Mouse (Mus musculus) forebrain, embryonic 15.5 days (tissue): ENCODE results near the gene Smim27. TPM values are rescaled to one million over a fixed set of nuclear protein-coding genes. Genes with fewer than 3 reads are reported as not detected.

ENCODE experiments used
- ATAC-seq: fragments of 200-750 bp; cut with Nextera tagmentation; replicated peaks from 2 replicates; pipeline ENCODE4 v1.8.0; 2017; ENCODE audit warnings: mild to moderate bottlenecking, moderate TSS enrichment, moderate library complexity
- H3K27ac ChIP-seq: fragments of 300-500 bp; sonication (generic); replicated peaks from 2 replicates; pipeline ENCODE4 v1.5.1; 2015; ENCODE audit warnings: mild to moderate bottlenecking, inconsistent platforms
- H3K27me3 ChIP-seq: fragments of 300-500 bp; sonication (generic); 2 replicates; pipeline ENCODE4 v1.6.1; 2015; ENCODE audit warnings: inconsistent platforms
- H3K36me3 ChIP-seq: fragments of 300-500 bp; sonication (generic); 2 replicates; pipeline ENCODE4 v1.6.1; 2015; ENCODE audit warnings: mild to moderate bottlenecking, inconsistent platforms
- H3K4me1 ChIP-seq: fragments of 300-500 bp; sonication (generic); 2 replicates; pipeline ENCODE4 v1.6.1; 2015; ENCODE audit warnings: inconsistent platforms
- H3K4me2 ChIP-seq: fragments of 300-500 bp; sonication (generic); replicated peaks from 2 replicates; pipeline ENCODE4 v1.6.1; 2015; ENCODE audit warnings: mild to moderate bottlenecking, inconsistent platforms
- H3K4me3 ChIP-seq: fragments of 300-500 bp; sonication (generic); 2 replicates; pipeline ENCODE4 v1.5.1; 2015; ENCODE audit warnings: mild to moderate bottlenecking, inconsistent platforms
- H3K9ac ChIP-seq: fragments of 300-500 bp; sonication (generic); replicated peaks from 2 replicates; pipeline ENCODE4 v1.6.1; 2015; ENCODE audit warnings: mild to moderate bottlenecking, inconsistent platforms
- H3K9me3 ChIP-seq: fragments of 300-500 bp; sonication (generic); 2 replicates; pipeline ENCODE4 v1.6.1; 2016; ENCODE audit warnings: inconsistent platforms
- WGBS: fragments of 180-500 bp; shearing (Covaris S2); methylation state at CpG from one replicate; pipeline ENCODE4 v1.1.7; 2015; ENCODE audit warnings: mixed read lengths; 5-methylcytosine and 5-hydroxymethylcytosine counted together
- polyA plus RNA-seq: library from polyadenylated mRNA; unstranded; fragments of >200 nt; fragmentation: Nextera tagmentation; extraction: Ambion mirVana; gene quantifications from 2 replicates; pipeline ENCODE4 v1.2.1, GENCODE M21; 2015

The Smim27 gene
- 16.9 and 17.9 TPM in 2 replicates for polyA plus RNA-seq

DNA sequence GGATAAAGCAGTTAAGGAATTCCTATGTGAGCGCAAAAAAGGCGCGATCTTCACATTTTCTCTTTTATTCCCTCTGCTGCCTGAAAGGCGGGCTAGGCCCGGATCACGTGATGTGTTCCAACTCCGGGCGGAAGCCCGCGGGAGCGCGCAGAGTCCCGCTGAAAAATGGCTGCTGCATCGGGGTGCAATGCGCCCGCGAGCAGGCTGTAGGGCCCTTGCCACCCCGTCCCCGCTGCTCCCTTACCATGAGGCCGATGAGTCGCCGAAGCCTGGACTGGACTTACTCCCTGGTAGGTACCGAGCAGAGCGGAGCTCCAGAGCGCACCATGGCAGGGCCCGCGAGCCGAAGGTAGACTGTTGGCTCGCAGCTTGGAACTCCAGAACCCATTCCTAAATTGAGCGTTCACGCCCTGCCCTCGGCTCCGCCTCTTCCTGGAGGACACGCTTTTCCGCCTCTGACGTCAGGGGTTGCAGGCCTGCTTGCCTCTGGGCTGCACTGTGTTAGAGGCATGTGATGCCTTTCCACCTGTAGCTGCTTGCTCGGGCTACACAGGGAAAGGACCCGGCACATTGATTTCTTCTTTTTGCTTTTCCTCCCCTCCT, at the start of gene Smim27, which contains the start of gene Topors:
TSS of gene Smim27 (plus strand) at position 150 of the 603 bp plus-strand sequence.
TSS of gene Topors (minus strand) at position 421 of the 603 bp plus-strand sequence.
- ATAC-seq = peak; percentile 96
- Histone ChIP-seq H3K4me3 (peak within 1 kb of the TSS; percentile 74), H3K4me1 (peaks cover 32% of the 10 kb centered on the region), H3K4me2 (peak within 1 kb of the TSS; percentile 82), H3K9ac (peak within 1 kb of the TSS; percentile 77), H3K36me3 (peaks cover 13% of the 10 kb centered on the region; the same call in 1 of the 2 replicates), H3K27me3 (no peaks in the 10 kb centered on the region), H3K9me3 (no peaks in the 10 kb centered on the region), H3K27ac (peak within 1 kb of the TSS; percentile 98)
- WGBS = under 1% methylated on average over 38 of the region's 38 CpGs

DNA sequence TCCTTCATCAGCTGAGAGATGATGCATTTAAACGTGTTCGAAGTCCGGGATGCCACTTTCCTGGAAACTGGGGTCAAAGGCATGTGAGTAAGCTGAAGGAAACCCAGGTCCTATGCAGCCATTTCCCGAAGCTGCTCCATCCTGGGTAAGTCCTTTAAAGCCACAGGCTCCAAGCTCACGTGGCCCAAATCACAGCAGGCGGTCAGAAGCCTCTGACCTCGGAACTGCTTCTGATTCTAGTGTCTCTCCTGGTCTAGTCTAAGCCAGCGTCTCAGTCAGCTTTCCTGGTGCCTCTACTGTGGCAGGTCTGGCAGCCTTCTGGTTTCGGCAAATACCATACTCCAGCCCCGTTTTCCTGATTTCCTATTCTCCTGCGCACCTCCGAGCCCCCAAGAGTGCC, 48.9 kb upstream of the Smim27 start:
- WGBS = 22% methylated on average over 12 of the region's 12 CpGs
- H3K27me3 ChIP-seq = no peaks in the 10 kb centered on the region
- no peaks in the 10 kb centered on the region for H3K36me3 ChIP-seq
- ATAC-seq = no peak; the same call in 1 of the 2 replicates
- H3K4me1 ChIP-seq = 0 out of 2 replicates have a peak, but pooled peaks cover 6% of the 10 kb centered on the region
- H3K4me2 ChIP-seq = peak overlapping the region; percentile 31
- no peaks in the 10 kb centered on the region for H3K9me3 ChIP-seq
- H3K9ac ChIP-seq = no peak overlapping the region; the same call in 1 of the 2 replicates
- H3K27ac ChIP-seq = no peak overlapping the region
- H3K4me3 ChIP-seq = peak overlapping the region; percentile 9; the same call in 1 of the 2 replicates

DNA sequence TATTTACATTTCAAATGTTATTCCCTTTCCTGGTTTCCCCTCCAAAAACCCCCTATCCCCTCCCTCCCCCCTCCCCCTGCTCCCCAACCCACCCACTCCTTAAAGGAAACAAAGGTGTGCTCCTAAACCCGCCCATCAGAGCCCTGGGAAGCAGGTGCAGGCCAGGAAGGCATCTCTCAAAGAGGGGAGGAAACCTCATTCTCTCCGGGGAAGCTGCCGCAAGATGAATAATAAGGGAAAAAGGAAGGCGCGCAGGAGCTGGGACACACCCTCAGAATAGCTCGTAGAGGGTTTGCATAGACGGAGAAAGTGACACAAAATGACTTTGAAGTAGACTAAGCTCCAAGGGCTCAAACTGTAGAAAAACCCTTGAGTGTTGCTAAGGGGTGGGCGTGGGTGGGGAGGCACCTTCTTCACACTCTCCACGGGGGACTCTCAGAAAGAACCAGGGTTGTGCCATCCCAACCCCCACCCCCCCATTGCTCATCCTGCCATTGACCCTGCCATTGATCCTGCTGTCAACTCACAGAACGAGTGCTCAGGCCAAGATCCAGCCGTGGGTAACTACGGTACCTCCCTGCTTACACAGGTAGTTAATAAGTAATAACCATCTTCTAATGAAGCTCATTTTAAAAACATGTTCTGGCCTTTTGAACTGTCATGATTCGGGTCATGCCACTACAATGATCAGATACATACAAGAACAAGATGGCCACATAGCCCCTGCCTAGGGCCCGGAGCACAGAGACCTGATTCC, 48.2 kb upstream of the Smim27 start:
- H3K4me2 ChIP-seq = peak overlapping the region; percentile 31; the same call in 1 of the 2 replicates
- 41% methylated on average over 14 of the region's 14 CpGs for WGBS
- no peaks in the 10 kb centered on the region for H3K9me3 ChIP-seq
- ATAC-seq = no peak; the same call in 1 of the 2 replicates
- no peak overlapping the region for H3K27ac ChIP-seq
- no peak overlapping the region for H3K9ac ChIP-seq
- H3K4me1 ChIP-seq = 0 out of 2 replicates have a peak, but pooled peaks cover 6% of the 10 kb centered on the region
- H3K36me3 ChIP-seq = no peaks in the 10 kb centered on the region
- no peak overlapping the region for H3K4me3 ChIP-seq
- H3K27me3 ChIP-seq = no peaks in the 10 kb centered on the region

DNA sequence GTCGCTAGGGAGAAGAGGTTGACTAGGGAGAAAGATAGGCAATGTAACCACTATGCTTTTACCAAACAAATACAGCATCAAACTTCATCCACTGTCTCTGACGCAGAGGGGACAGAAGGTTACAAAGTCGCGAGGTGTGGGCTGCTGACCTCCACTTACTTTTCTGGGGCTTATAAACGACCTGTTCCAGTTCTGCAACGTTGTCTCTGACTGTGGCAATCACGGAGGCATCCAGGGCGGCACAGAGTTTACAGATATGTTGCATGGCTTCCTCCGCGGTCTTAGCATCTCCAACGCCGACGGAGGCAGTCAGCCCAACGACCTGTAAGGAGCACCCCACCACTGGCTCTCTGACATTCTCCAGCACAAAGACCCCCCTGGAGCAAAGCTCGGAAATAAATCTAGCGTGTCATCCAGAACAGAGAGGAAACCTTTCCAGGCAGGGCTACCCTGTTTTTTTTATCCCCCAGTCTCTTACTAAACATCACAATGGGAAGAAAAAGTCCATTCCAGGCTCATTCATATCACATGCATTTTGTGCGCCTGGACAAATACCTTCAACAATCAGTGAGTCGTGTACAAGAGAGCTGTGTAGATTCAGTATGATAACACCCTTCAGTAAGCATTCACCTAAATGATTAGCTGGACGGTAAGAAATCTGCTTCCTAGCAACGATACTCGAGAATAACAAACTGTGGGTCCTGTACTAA, 47.3 kb upstream of the Smim27 start:
- no peak overlapping the region for H3K4me2 ChIP-seq
- no peak overlapping the region for H3K9ac ChIP-seq
- no peaks in the 10 kb centered on the region for H3K36me3 ChIP-seq
- no peaks in the 10 kb centered on the region for H3K27me3 ChIP-seq
- no peak overlapping the region for H3K4me3 ChIP-seq
- H3K4me1 ChIP-seq = 0 out of 2 replicates have a peak, but pooled peaks cover 6% of the 10 kb centered on the region
- H3K9me3 ChIP-seq = no peaks in the 10 kb centered on the region
- 53% methylated on average over 21 of the region's 21 CpGs for WGBS
- no peak overlapping the region for H3K27ac ChIP-seq
- no peak for ATAC-seq

DNA sequence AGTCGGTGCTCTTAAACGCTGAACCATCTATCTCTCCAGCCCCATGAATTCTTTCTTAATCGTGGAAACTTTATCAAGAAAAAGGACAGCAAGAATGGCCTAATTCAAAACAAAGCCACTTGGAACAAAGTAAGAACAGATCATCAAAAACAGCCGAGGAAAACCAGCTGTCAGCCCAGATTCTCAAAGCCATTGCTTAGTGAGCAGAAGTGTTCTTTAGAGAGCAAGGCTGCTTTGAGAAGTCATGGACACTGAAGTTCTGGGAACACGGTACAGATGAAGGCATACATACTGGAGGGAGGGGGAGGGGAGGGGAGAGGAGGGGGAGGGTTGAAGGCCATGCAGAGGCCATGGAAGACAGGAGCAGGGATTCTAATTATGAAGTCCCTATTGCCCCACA, 43.3 kb upstream of the Smim27 start:
- H3K9ac ChIP-seq = no peak overlapping the region
- no peak overlapping the region for H3K27ac ChIP-seq
- no peak overlapping the region for H3K4me3 ChIP-seq
- 73% methylated on average over 5 of the region's 5 CpGs for WGBS
- no peak overlapping the region for H3K4me2 ChIP-seq
- no peaks in the 10 kb centered on the region for H3K4me1 ChIP-seq
- no peaks in the 10 kb centered on the region for H3K9me3 ChIP-seq
- no peaks in the 10 kb centered on the region for H3K27me3 ChIP-seq
- H3K36me3 ChIP-seq = no peaks in the 10 kb centered on the region
- no peak for ATAC-seq

DNA sequence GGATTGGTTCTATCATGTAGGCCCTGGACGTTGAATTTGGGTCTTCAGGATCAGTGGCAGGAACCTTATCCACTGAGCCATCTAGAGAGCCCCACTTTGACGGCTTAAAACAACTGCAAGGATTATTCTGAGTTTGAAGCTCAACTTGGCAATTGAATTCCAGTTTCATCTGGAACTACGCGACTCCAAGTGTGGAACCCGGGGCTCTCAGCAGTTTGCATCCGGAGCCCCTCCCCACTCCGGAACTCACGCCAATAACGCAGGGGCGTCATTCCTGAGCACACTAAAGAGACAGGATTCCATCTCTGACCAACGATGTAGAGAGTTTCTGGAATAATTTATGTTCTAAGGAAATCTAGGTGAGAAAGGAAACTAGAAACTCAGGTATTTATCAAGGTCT, 42.2 kb upstream of the Smim27 start:
- Histone ChIP-seq H3K4me2 (no peak overlapping the region), H3K27me3 (no peaks in the 10 kb centered on the region), H3K9me3 (no peaks in the 10 kb centered on the region), H3K9ac (no peak overlapping the region), H3K36me3 (no peaks in the 10 kb centered on the region), H3K4me1 (no peaks in the 10 kb centered on the region), H3K27ac (no peak overlapping the region), H3K4me3 (no peak overlapping the region)
- ATAC-seq = no peak
- WGBS = 91% methylated on average over 11 of the region's 11 CpGs

DNA sequence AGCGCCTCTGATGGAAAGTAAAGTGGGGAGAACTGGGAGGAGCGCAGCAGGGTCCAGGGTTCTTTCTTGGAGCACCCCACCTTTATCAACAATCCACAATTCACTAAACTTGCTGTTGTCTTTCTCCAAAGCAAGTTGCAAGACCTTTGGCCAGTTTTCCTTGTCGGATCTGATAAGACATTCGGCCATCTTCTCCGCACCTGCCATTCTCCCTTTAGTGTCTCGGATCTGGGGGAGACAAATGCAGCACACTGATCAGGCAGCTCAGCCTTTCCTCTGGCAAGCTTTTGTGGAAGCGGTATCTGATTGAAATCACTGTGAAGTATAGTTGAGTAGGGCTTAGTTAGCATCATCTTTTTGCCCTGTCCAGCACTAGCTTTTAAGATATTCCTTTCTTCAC, 41.5 kb upstream of the Smim27 start:
- Histone ChIP-seq H3K4me3 (no peak overlapping the region), H3K27ac (no peak overlapping the region), H3K36me3 (no peaks in the 10 kb centered on the region), H3K4me1 (no peaks in the 10 kb centered on the region), H3K9me3 (no peaks in the 10 kb centered on the region), H3K4me2 (no peak overlapping the region), H3K9ac (no peak overlapping the region), H3K27me3 (no peaks in the 10 kb centered on the region)
- WGBS = 90% methylated on average over 7 of the region's 7 CpGs
- no peak for ATAC-seq

DNA sequence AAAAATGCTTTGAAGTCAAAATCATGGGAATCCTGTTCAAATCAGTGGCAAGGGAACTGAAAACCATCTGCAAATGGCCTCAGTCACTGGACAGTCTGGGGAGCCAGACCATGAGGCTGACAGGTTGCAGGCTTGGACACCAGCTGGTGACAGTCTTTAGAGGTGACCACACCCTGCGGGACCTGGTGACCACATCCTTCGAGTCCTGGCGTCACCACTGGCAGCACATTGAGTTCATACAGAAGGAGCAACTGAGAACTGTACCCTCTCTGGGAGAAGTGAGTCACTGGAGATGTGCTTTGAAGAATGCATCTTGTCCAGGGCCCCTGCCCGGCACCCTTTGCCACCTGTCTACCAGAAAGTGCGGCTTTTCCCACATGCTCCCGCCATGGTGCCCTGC, 39.7 kb upstream of the Smim27 start:
- Histone ChIP-seq H3K27ac (no peak overlapping the region), H3K9ac (no peak overlapping the region), H3K9me3 (no peaks in the 10 kb centered on the region), H3K4me1 (no peaks in the 10 kb centered on the region), H3K4me3 (no peak overlapping the region), H3K4me2 (no peak overlapping the region), H3K27me3 (no peaks in the 10 kb centered on the region), H3K36me3 (no peaks in the 10 kb centered on the region)
- 94% methylated on average over 6 of the region's 6 CpGs for WGBS
- ATAC-seq = no peak

DNA sequence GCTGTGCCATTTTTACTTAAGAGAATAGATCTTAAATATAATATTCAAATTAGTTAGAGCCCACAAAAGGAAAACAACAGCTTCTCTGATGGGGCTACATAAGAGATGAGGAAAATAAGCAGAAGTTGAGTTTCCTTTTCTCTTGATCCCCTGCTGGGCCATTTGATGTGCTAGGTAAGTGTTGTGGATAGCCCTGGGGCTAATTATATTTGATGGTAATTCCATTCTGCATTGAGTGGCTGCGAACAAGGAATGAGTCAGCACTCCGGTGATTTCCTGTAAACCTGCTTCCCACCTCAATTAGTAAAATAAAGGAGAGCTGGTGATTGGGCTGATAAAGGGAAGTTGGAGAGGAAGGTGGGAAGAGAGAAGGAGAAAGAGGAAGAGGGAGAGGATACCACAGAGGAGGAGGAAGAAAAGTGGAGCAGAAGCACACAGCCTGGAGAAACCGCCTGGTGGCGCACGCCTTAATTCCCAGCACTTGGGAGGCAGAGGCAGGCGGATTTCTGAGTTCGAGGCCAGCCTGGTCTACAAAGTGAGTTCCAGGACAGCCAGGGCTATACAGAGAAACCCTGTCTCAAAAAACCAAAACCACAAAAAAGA, 36.2 kb upstream of the Smim27 start:
- ATAC-seq = no peak
- 91% methylated on average over 7 of the region's 7 CpGs for WGBS
- Histone ChIP-seq H3K27me3 (no peaks in the 10 kb centered on the region), H3K27ac (no peak overlapping the region), H3K4me1 (no peaks in the 10 kb centered on the region), H3K4me3 (no peak overlapping the region), H3K9me3 (no peaks in the 10 kb centered on the region), H3K36me3 (no peaks in the 10 kb centered on the region), H3K9ac (no peak overlapping the region), H3K4me2 (no peak overlapping the region)

DNA sequence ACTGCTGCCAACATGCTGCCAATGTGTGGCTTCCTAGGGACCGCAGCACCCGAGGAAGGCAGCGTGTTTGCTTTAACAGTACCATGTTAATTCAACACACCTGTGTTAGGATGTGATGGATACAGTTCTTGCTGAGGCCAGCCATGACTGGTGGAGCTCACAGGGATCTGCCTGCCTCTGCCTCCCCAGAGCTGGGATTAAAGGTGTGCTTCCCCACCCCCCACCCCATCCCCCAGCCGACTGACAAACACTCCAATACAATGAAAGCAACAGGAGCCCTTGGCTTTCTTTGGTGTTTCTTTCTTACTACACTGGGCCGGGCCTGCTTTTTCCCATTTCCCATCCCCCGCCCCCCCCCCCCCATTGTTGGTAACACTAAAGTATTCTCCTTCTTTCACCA, 35.1 kb upstream of the Smim27 start:
- H3K4me3 ChIP-seq = no peak overlapping the region
- H3K4me2 ChIP-seq = no peak overlapping the region
- no peak overlapping the region for H3K27ac ChIP-seq
- peaks cover 7% of the 10 kb centered on the region for H3K4me1 ChIP-seq
- H3K27me3 ChIP-seq = no peaks in the 10 kb centered on the region
- WGBS = 84% methylated on average over 6 of the region's 6 CpGs
- H3K9me3 ChIP-seq = no peaks in the 10 kb centered on the region
- no peaks in the 10 kb centered on the region for H3K36me3 ChIP-seq
- H3K9ac ChIP-seq = no peak overlapping the region
- ATAC-seq = no peak

DNA sequence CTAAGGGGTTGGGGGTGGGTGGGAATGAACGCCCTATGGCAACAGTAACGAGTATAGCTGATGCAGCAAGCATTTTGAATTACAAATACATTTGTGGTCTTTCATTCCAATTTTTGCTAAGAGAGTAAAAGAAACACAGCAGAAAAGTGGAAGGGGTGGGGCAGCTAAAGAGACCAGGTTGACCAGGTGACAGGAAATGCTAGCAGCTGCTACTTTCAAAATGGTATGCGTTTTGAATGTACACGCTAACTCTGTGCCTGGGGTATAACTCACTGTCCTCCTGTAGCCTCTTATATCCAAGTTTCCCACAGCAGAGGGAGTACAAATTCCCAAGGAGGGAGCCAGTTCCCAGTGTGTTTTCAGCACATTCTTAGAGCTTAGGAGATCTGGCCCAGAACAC, 32.5 kb upstream of the Smim27 start:
- Histone ChIP-seq H3K4me3 (no peak overlapping the region), H3K27me3 (no peaks in the 10 kb centered on the region), H3K36me3 (no peaks in the 10 kb centered on the region), H3K27ac (no peak overlapping the region), H3K9ac (no peak overlapping the region), H3K9me3 (no peaks in the 10 kb centered on the region), H3K4me2 (no peak overlapping the region), H3K4me1 (peaks cover 13% of the 10 kb centered on the region)
- no peak for ATAC-seq
- 88% methylated on average over 4 of the region's 4 CpGs for WGBS
